Mouse (Mus musculus): ENCODE data around the gene Ppp2r2c. TPM values are rescaled to one million over a fixed set of nuclear protein-coding genes. Genes with fewer than 3 reads are reported as not detected.

The Ppp2r2c gene
- polyA plus RNA-seq, 1 experiment from 2014 or later: 3.2 TPM

DNA sequence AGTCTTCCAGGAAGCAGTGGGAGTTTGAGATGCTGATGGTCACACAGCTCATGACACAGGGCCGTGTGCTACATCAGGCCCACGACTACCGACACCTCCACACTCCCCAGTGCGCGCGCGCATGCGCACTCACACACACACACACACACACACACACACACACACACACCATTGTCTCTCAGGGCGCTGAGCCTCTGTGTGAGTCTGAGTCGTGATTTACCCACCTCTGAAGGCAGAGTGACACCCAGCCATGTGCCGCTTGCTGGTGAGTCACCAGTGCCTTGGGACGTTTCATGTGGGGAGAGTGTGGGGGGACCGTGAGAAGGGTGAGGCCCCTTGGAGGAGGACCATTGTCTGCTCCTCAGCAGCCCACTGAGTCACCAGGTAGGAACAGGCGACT is 128.1 kb downstream of the Ppp2r2c start:
- ATAC-seq (ENCODE audit: low FRiP score, low read depth): no peak
- H3K4me3 ChIP-seq: no peak overlapping the region
- no peak overlapping the region for H3K4me2 ChIP-seq (replicated peaks)
- H3K9ac ChIP-seq (replicated peaks): no peak overlapping the region
- H3K27me3 ChIP-seq: 0 out of 2 replicates have a peak, but pooled peaks cover 2% of the 10 kb centered on the region
- no peaks in the 10 kb centered on the region for H3K9me3 ChIP-seq
- WGBS: 90% methylated on average over 14 of the region's 14 CpGs
- H3K27ac ChIP-seq (replicated peaks): no peak overlapping the region
- H3K4me1 ChIP-seq: 0 out of 2 replicates have a peak, but pooled peaks cover 3% of the 10 kb centered on the region
- H3K36me3 ChIP-seq: no peaks in the 10 kb centered on the region

DNA sequence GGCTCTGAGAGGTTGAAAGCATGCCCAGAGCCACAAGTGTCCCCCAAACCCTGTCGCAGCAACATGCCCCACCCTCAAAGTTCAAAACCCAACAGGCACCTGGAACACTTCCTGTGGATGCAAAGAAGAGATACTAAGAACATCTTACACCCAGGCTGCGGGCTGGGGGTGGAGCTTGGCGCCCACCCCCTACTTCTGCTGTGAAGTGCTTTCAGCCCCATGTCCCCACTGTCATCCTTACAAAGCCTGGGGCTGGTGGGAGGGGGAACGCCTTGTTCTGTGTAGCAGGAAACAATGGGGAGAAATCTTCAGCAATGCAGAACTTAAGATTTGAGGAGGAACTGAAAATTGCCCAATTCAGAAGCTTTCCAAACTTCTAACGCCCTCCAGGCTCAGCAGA is 129.7 kb downstream of the Ppp2r2c start:
- Histone ChIP-seq H3K36me3 (no peaks in the 10 kb centered on the region), H3K9ac (replicated peaks) (no peak overlapping the region), H3K4me3 (no peak overlapping the region), H3K4me2 (replicated peaks) (no peak overlapping the region), H3K9me3 (no peaks in the 10 kb centered on the region), H3K27ac (replicated peaks) (no peak overlapping the region), H3K27me3 (0 out of 2 replicates have a peak, but pooled peaks cover 2% of the 10 kb centered on the region), H3K4me1 (0 out of 2 replicates have a peak, but pooled peaks cover 3% of the 10 kb centered on the region)
- no peak for ATAC-seq (ENCODE audit: low FRiP score, low read depth)
- WGBS: 48% methylated on average over 5 of the region's 5 CpGs

DNA sequence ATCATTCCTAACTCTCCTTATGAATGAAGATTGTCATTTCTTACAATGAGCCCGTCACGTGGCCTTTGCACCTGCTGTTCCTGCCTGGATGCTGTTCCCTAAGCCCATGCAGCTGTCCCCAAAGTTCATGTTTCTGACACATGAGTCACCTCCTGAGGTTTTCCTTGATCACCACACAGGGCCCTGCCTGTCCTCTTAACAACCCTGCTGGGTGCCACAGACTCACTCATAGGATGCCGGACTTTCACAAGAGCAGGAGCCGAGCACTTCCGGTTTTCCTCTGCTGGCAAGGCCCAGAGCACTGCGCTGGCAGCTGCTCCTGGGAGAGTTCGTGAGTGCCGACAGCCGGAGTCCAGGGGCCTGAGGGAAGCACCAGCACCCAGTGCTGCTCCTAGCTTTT is 132.7 kb downstream of the Ppp2r2c start:
- ATAC-seq (ENCODE audit: low FRiP score, low read depth): no peak
- WGBS: 89% methylated on average over 9 of the region's 9 CpGs

DNA sequence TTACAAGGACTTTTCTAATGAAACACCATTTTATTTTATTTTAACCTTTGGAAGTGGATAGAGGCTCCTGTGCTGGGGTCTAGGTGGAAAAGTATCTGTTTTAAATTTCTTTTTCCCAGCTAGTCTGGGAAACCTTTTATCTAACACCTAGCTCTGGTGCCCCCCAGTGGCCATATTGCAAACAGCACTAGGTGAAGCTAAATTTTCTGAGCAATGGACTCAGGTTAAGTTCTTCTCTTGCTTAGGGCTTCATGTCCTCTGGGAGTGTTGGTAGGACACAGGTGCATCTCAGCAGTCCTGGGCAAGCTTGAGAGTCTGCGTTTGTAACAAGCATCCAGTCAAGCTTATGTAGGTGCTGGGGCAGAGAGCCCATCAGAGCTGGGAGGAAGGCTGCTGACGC is 133.7 kb downstream of the Ppp2r2c start:
- ATAC-seq (ENCODE audit: low FRiP score, low read depth): no peak
- H3K27ac ChIP-seq (replicated peaks): no peak overlapping the region
- 0 out of 2 replicates have a peak, but pooled peaks cover 2% of the 10 kb centered on the region for H3K27me3 ChIP-seq
- no peak overlapping the region for H3K4me2 ChIP-seq (replicated peaks)
- H3K9ac ChIP-seq (replicated peaks): no peak overlapping the region
- H3K4me1 ChIP-seq: 0 out of 2 replicates have a peak, but pooled peaks cover 3% of the 10 kb centered on the region
- H3K4me3 ChIP-seq: no peak overlapping the region
- no peaks in the 10 kb centered on the region for H3K36me3 ChIP-seq
- 51% methylated on average over 2 of the region's 2 CpGs for WGBS
- H3K9me3 ChIP-seq: no peaks in the 10 kb centered on the region

More for the DNA sequence above, 132.7 kb downstream of the Ppp2r2c start:
- H3K27me3 ChIP-seq: 0 out of 2 replicates have a peak, but pooled peaks cover 2% of the 10 kb centered on the region
- no peak overlapping the region for H3K9ac ChIP-seq (replicated peaks)
- no peak overlapping the region for H3K27ac ChIP-seq (replicated peaks)
- no peaks in the 10 kb centered on the region for H3K9me3 ChIP-seq
- H3K4me3 ChIP-seq: no peak overlapping the region
- no peak overlapping the region for H3K4me2 ChIP-seq (replicated peaks)
- H3K36me3 ChIP-seq: no peaks in the 10 kb centered on the region
- 0 out of 2 replicates have a peak, but pooled peaks cover 3% of the 10 kb centered on the region for H3K4me1 ChIP-seq

Other genes with a start within 250 kb of the Ppp2r2c start
- gene D5Ertd579e, start 172.5 kb upstream of the Ppp2r2c start, polyA plus RNA-seq (2016; fragmentation: Nextera tagmentation; extraction: Ambion mirVana): 44.6 and 50.3 TPM in 2 replicates
- 26.6 and 29.1 TPM in 2 replicates for gene Bloc1s4, start 119.9 kb upstream of the Ppp2r2c start, polyA plus RNA-seq (2016; fragmentation: Nextera tagmentation; extraction: Ambion mirVana)
- gene Mrfap1, start 71.7 kb upstream of the Ppp2r2c start, polyA plus RNA-seq (2016; fragmentation: Nextera tagmentation; extraction: Ambion mirVana): 455 and 483 TPM in 2 replicates
- gene Man2b2, start 37.9 kb upstream of the Ppp2r2c start, polyA plus RNA-seq (2016; fragmentation: Nextera tagmentation; extraction: Ambion mirVana): 14.0 and 14.4 TPM in 2 replicates
- 7.2 and 7.9 TPM in 2 replicates for gene Wfs1, start 120.7 kb downstream of the Ppp2r2c start, polyA plus RNA-seq (2016; fragmentation: Nextera tagmentation; extraction: Ambion mirVana)
- 0.17 and 0.33 TPM in 2 replicates for gene Gm1043, start 216.9 kb downstream of the Ppp2r2c start, polyA plus RNA-seq (2016; fragmentation: Nextera tagmentation; extraction: Ambion mirVana)

All from midbrain, embryonic 12.5 days (tissue).